Mouse (Mus musculus) hindbrain, postnatal 0 days (tissue): ENCODE results near the gene Tuba3a. TPM values are rescaled to one million over a fixed set of nuclear protein-coding genes. Genes with fewer than 3 reads are reported as not detected.
A peak's percentile ranks its signal among the peaks of the same experiment; 100 is the strongest.
"Not testable (repeated sequence)": the region's sequence is repeated elsewhere in the genome, so short reads cannot be mapped to it uniquely, and the experiment has no call there.

Experiments used
- ATAC-seq: fragments of 200-750 bp; cut with Nextera tagmentation; 2 replicates; pipeline ENCODE4 v1.8.0; 2017; ENCODE audit warnings: mild to moderate bottlenecking, moderate TSS enrichment, moderate library complexity
- DNase-seq: peaks from one replicate; pipeline ENCODE4 v3.0.0-alpha.2; 2015; ENCODE audit warnings: low spot score
- H3K27ac ChIP-seq: fragments of 300-500 bp; sonication (generic); 2 replicates; pipeline ENCODE4 v1.5.1; 2014; ENCODE audit warnings: mild to moderate bottlenecking
- H3K27me3 ChIP-seq: fragments of 300-500 bp; sonication (generic); 2 replicates; pipeline ENCODE4 v1.6.1; 2014; ENCODE audit warnings: low read length, mixed read lengths; ENCODE audit not compliant: insufficient read depth
- H3K36me3 ChIP-seq: fragments of 300-500 bp; sonication (generic); 2 replicates; pipeline ENCODE4 v1.6.1; 2014; ENCODE audit warnings: low read length, mixed read lengths; ENCODE audit not compliant: insufficient read depth
- H3K4me1 ChIP-seq: fragments of 300-500 bp; sonication (generic); 2 replicates; pipeline ENCODE4 v1.6.1; 2014; ENCODE audit warnings: antibody characterized with exemption, low read length, mixed read lengths; ENCODE audit not compliant: insufficient read depth
- H3K4me2 ChIP-seq: fragments of 300-500 bp; sonication (generic); 2 replicates; pipeline ENCODE4 v1.6.1; 2014; ENCODE audit warnings: low read depth, mild to moderate bottlenecking, low read length, moderate library complexity, mixed read lengths
- H3K4me3 ChIP-seq: fragments of 300-500 bp; sonication (generic); 2 replicates; pipeline ENCODE4 v1.5.1; 2014; ENCODE audit warnings: low read length
- H3K9ac ChIP-seq: fragments of 300-500 bp; sonication (generic); replicated peaks from 2 replicates; pipeline ENCODE4 v1.6.1; 2014; ENCODE audit warnings: mild to moderate bottlenecking, low read length, moderate library complexity, mixed read lengths
- H3K9me3 ChIP-seq: fragments of 300-500 bp; sonication (generic); 2 replicates; pipeline ENCODE4 v1.6.1; 2016; ENCODE audit warnings: low read length, mixed read lengths
- CTCF ChIP-seq: IDR thresholded peaks from 2 replicates; pipeline ENCODE4 v1.5.1; 2016; ENCODE audit warnings: antibody characterized with exemption, control low read depth, low read depth
- WGBS: fragments of 180-500 bp; shearing (Covaris S2); extraction: QIAGEN DNeasy Blood & Tissue Kit; methylation state at CpG from one replicate; pipeline ENCODE4 v1.1.7; 2014; 5-methylcytosine and 5-hydroxymethylcytosine counted together
- polyA plus RNA-seq: library from polyadenylated mRNA; unstranded; fragments of >200 nt; fragmentation: Nextera tagmentation; extraction: Ambion mirVana; gene quantifications from 2 replicates; pipeline ENCODE4 v1.2.1, GENCODE M21; 2015
- total RNA-seq: library from RNA; depleted of rRNA; stranded (reverse); fragments of >200 nt; gene quantifications from 2 replicates; pipeline ENCODE4 v1.2.3, GENCODE M21; 2014

Gene Tuba3a
- total and polyA plus RNA-seq, 2 experiments from 2014 or later = not detected

GRCm38 (mm10) chr6:125308921-125309320 lies 23.1 kb upstream of the Tuba3a start:
- no peaks in the 10 kb centered on the region for H3K36me3 ChIP-seq
- no peak overlapping the region; the same call in 1 of the 2 replicates for H3K27ac ChIP-seq
- H3K4me2 ChIP-seq = no peak overlapping the region
- ATAC-seq (no peak; the same call in 1 of the 2 replicates), DNase-seq (peak; percentile 17)
- H3K27me3 ChIP-seq = no peaks in the 10 kb centered on the region
- no peak overlapping the region for H3K9ac ChIP-seq
- WGBS = 13% methylated on average over 13 of the region's 13 CpGs
- no peak for TF ChIP-seq CTCF
- H3K4me3 ChIP-seq = no peak overlapping the region
- H3K9me3 ChIP-seq = no peaks in the 10 kb centered on the region
- peaks cover 11% of the 10 kb centered on the region for H3K4me1 ChIP-seq

GRCm38 (mm10) chr6:125307091-125307490 lies 21.2 kb upstream of the Tuba3a start:
- no peak for TF ChIP-seq CTCF
- no peaks in the 10 kb centered on the region; the same call in 1 of the 2 replicates for H3K4me1 ChIP-seq
- no peak overlapping the region for H3K4me2 ChIP-seq
- no peak overlapping the region for H3K9ac ChIP-seq
- no peaks in the 10 kb centered on the region for H3K9me3 ChIP-seq
- 89% methylated on average over 5 of the region's 5 CpGs for WGBS
- H3K27me3 ChIP-seq = no peaks in the 10 kb centered on the region
- no peaks in the 10 kb centered on the region for H3K36me3 ChIP-seq
- H3K27ac ChIP-seq = no peak overlapping the region
- DNase-seq (no peak), ATAC-seq (no peak)
- H3K4me3 ChIP-seq = no peak overlapping the region

- no peak for ATAC-seq
- no peak for TF ChIP-seq CTCF
- no peaks in the 10 kb centered on the region for H3K27me3 ChIP-seq
Observed at GRCm38 (mm10) chr6:125305465-125305864, 19.6 kb upstream of the Tuba3a start.

GRCm38 (mm10) chr6:125304408-125304807 lies 18.6 kb upstream of the Tuba3a start:
- H3K27ac ChIP-seq, H3K4me2 ChIP-seq, H3K4me3 ChIP-seq, H3K9ac ChIP-seq, H3K9me3 ChIP-seq, DNase-seq, H3K36me3 ChIP-seq, H3K4me1 ChIP-seq, H3K27me3 ChIP-seq, ATAC-seq: not testable (repeated sequence)
- WGBS = 89% methylated on average over 7 of the region's 7 CpGs

More at GRCm38 (mm10) chr6:125305465-125305864, 19.6 kb upstream of the Tuba3a start:
- DNase-seq = no peak
- H3K9me3 ChIP-seq = no peaks in the 10 kb centered on the region
- WGBS = 85% methylated on average over 6 of the region's 6 CpGs
- no peaks in the 10 kb centered on the region for H3K36me3 ChIP-seq
- H3K4me2 ChIP-seq = no peak overlapping the region
- no peaks in the 10 kb centered on the region; the same call in 1 of the 2 replicates for H3K4me1 ChIP-seq
- no peak overlapping the region for H3K27ac ChIP-seq
- H3K4me3 ChIP-seq = no peak overlapping the region
- no peak overlapping the region for H3K9ac ChIP-seq

- no peaks in the 10 kb centered on the region for H3K36me3 ChIP-seq
- 49% methylated on average over 4 of the region's 4 CpGs for WGBS
- H3K27ac ChIP-seq = no peak overlapping the region
- no peaks in the 10 kb centered on the region for H3K9me3 ChIP-seq
- no peak overlapping the region for H3K4me3 ChIP-seq
- no peaks in the 10 kb centered on the region for H3K27me3 ChIP-seq
- H3K4me2 ChIP-seq = no peak overlapping the region
- ATAC-seq = peak; percentile 71
- H3K9ac ChIP-seq = no peak overlapping the region
- H3K4me1 ChIP-seq = no peaks in the 10 kb centered on the region
- no peak for TF ChIP-seq CTCF
- DNase-seq = peak; percentile 58
Observed at GRCm38 (mm10) chr6:125303242-125303641, 17.4 kb upstream of the Tuba3a start.

- no peak overlapping the region for H3K9ac ChIP-seq
- H3K4me1 ChIP-seq = no peaks in the 10 kb centered on the region
- no peaks in the 10 kb centered on the region for H3K36me3 ChIP-seq
- TF ChIP-seq CTCF = no peak
- no peak overlapping the region for H3K27ac ChIP-seq
- H3K4me2 ChIP-seq = no peak overlapping the region
- DNase-seq (no peak), ATAC-seq (no peak)
- no peaks in the 10 kb centered on the region for H3K27me3 ChIP-seq
- no peaks in the 10 kb centered on the region for H3K9me3 ChIP-seq
- WGBS = 83% methylated on average over 24 of the region's 24 CpGs
- no peak overlapping the region for H3K4me3 ChIP-seq
Observed at GRCm38 (mm10) chr6:125302231-125302982, 16.6 kb upstream of the Tuba3a start.

- DNase-seq (no peak), ATAC-seq (no peak)
- Histone ChIP-seq H3K27ac (no peak overlapping the region), H3K4me3 (no peak overlapping the region), H3K27me3 (no peaks in the 10 kb centered on the region), H3K36me3 (no peaks in the 10 kb centered on the region), H3K9me3 (no peaks in the 10 kb centered on the region), H3K4me2 (no peak overlapping the region), H3K4me1 (no peaks in the 10 kb centered on the region), H3K9ac (no peak overlapping the region)
- 76% methylated on average over 1 of the region's 1 CpGs for WGBS
- TF ChIP-seq CTCF = no peak
Observed at GRCm38 (mm10) chr6:125300982-125301381, 15.1 kb upstream of the Tuba3a start.
